10 mouse cellular contexts compared by ENCODE assay signal in genomic region chr4:154213586-154213985, GRCm38 (mm10). TPM values are rescaled to one million over a fixed set of nuclear protein-coding genes. Genes with fewer than 3 reads are reported as not detected.
DNase-seq lines count a peak whose midpoint lies in the region; ATAC-seq and TF ChIP-seq lines count a peak whose summit lies in the region.
"Had no signal": no experiment of that assay in that cellular context is flagged by ENCODE, and none has a peak within 500 bp of the region (broad histone marks: within the 10 kb centered on the region; RNA-seq: fewer than 3 reads in every experiment).

No protein-coding gene starts in this region.

- DNase-seq in gastrocnemius, adult 2 months: peak; percentile 41
- DNase-seq in gastrocnemius, adult 8-10 months (ENCODE audit: low spot score in 2 of 2): no peak
- no peak for DNase-seq in embryonic facial prominence, embryonic 10.5 days (ENCODE audit: low spot score)
- peak; percentile 68 for DNase-seq in lung, postnatal 10 days
- DNase-seq in cerebellum, adult 2 months: no peak
- no peak for DNase-seq in left cerebral cortex, adult 8-10 months (ENCODE audit: low spot score in 2 of 2)
- DNase-seq in kidney, adult 2 months: no peak
- DNase-seq: cerebellum, adult 9-11 months; liver, postnatal 0 days had no signal

- no peak for TF ChIP-seq CTCF in gastrocnemius, adult 2 months (IDR thresholded peaks at IDR 0.05)
- TF ChIP-seq CTCF in cerebellum, adult 2 months (IDR thresholded peaks at IDR 0.05; ENCODE audit: borderline replicate concordance, insufficient read depth, low read depth, low read length): no peak
- no peak for TF ChIP-seq CTCF in kidney, adult 2 months (conservative IDR thresholded peaks at IDR 0.05; ENCODE audit: insufficient read depth, insufficient read length, low read depth, low read length)

- TF ChIP-seq POLR2A in cerebellum, adult 2 months (IDR thresholded peaks at IDR 0.05; ENCODE audit: borderline replicate concordance, insufficient read depth, low read length): no peak
- TF ChIP-seq POLR2A in kidney, adult 2 months (IDR thresholded peaks at IDR 0.05; ENCODE audit: low read depth, low read length): no peak

- H3K4me2 ChIP-seq in heart, embryonic 14.5 days (ENCODE audit: low read length): peak overlapping the region; percentile 16; the same call in 1 of the 2 replicates

- H3K4me1 ChIP-seq in embryonic facial prominence, embryonic 10.5 days: peaks cover 62% of the 10 kb centered on the region
- peaks cover 25 to 31% of the 10 kb centered on the region in 2 experiments for H3K4me1 ChIP-seq in heart, embryonic 14.5 days (ENCODE audit: control insufficient read depth in 2 of 2, insufficient read depth in 2 of 2, low read length in 2 of 2)
- H3K4me1 ChIP-seq in cerebellum, adult 2 months (ENCODE audit: control insufficient read depth, insufficient read depth, low read length): peaks cover 24% of the 10 kb centered on the region
- H3K4me1 ChIP-seq in kidney, adult 2 months (ENCODE audit: control insufficient read depth, insufficient read depth, low read length): no peaks in the 10 kb centered on the region

- ATAC-seq in heart, embryonic 14.5 days (ENCODE audit: insufficient number of reproducible peaks, insufficient read depth, low FRiP score, low read depth): peak; percentile 79

- intact Hi-C loops in gastrocnemius, adult 2 months (cut with DNase I): no loop called here

- H3K4me3 ChIP-seq in gastrocnemius, adult 2 months: no peak overlapping the region
- H3K4me3 ChIP-seq in embryonic facial prominence, embryonic 10.5 days: no peak overlapping the region
- H3K4me3 ChIP-seq in heart, embryonic 14.5 days (ENCODE audit: control insufficient read depth in 1 of 2, insufficient read depth in 1 of 2, low read depth in 1 of 2, low read length in 2 of 2): no peak overlapping the region
- no peak overlapping the region for H3K4me3 ChIP-seq in cerebellum, adult 2 months (replicated peaks; ENCODE audit: insufficient read depth, low read depth, low read length)
- no peak overlapping the region for H3K4me3 ChIP-seq in kidney, adult 2 months (ENCODE audit: insufficient read depth, low read depth, low read length)

- H3K9me3 ChIP-seq in embryonic facial prominence, embryonic 10.5 days: no peaks in the 10 kb centered on the region
- H3K9me3 ChIP-seq in heart, embryonic 14.5 days (ENCODE audit: control insufficient read depth, low read length): no peaks in the 10 kb centered on the region

- WGBS in embryonic facial prominence, embryonic 10.5 days: 76% methylated on average over 7 of the region's 7 CpGs
- 13% methylated on average over 7 of the region's 7 CpGs for WGBS in heart, embryonic 14.5 days
- 27% methylated on average over 7 of the region's 7 CpGs for WGBS in cerebellum, adult 2 months
- WGBS in kidney, adult 2 months: 56% methylated on average over 7 of the region's 7 CpGs

- no peaks in the 10 kb centered on the region for H3K27me3 ChIP-seq in embryonic facial prominence, embryonic 10.5 days (replicated peaks; ENCODE audit: low read depth, poor library complexity, severe bottlenecking)
- H3K27me3 ChIP-seq in heart, embryonic 14.5 days (ENCODE audit: control insufficient read depth, insufficient read depth, low read length): no peaks in the 10 kb centered on the region
- H3K27me3 ChIP-seq in cerebellum, adult 2 months (ENCODE audit: control insufficient read depth, insufficient read depth, low read length): no peaks in the 10 kb centered on the region
- H3K27me3 ChIP-seq in kidney, adult 2 months (replicated peaks; ENCODE audit: control insufficient read depth, insufficient read depth, low read length): no peaks in the 10 kb centered on the region

- H3K27ac ChIP-seq in gastrocnemius, adult 2 months: no peak overlapping the region
- H3K27ac ChIP-seq in embryonic facial prominence, embryonic 10.5 days (replicated peaks): peak overlapping the region; percentile 67
- peak overlapping the region; percentile 63 to 66 for H3K27ac ChIP-seq in heart, embryonic 14.5 days (replicated peaks in 1 of 2; ENCODE audit: control insufficient read depth in 1 of 2, insufficient read depth in 1 of 2, low read depth in 2 of 2, low read length in 2 of 2)
- no peak overlapping the region for H3K27ac ChIP-seq in cerebellum, adult 2 months (ENCODE audit: insufficient read depth, low read length)
- H3K27ac ChIP-seq in kidney, adult 2 months (ENCODE audit: insufficient read depth, low read depth, low read length): no peak overlapping the region

- peaks cover 19% of the 10 kb centered on the region; the same call in 1 of the 2 replicates for H3K36me3 ChIP-seq in embryonic facial prominence, embryonic 10.5 days (replicated peaks)
- no peaks in the 10 kb centered on the region for H3K36me3 ChIP-seq in heart, embryonic 14.5 days (ENCODE audit: control insufficient read depth, insufficient read depth, low read length)
- no peaks in the 10 kb centered on the region for H3K36me3 ChIP-seq in kidney, adult 2 months (ENCODE audit: control insufficient read depth, insufficient read depth, low read length)

- peak overlapping the region; percentile 25 for H3K9ac ChIP-seq in heart, embryonic 14.5 days (ENCODE audit: low read length)
- H3K9ac ChIP-seq: liver, postnatal 0 days had no signal

RNA-seq across cellular contexts. Expression of gene Megf6, which starts 43.1 kb away (rescaled TPM):
- under 1 TPM; 0.15 to 0.70 TPM for total RNA-seq in gastrocnemius, adult 2 months (2021)
- under 1 TPM; 0.21 to 0.67 (median 0.25) TPM for total RNA-seq in gastrocnemius, adult 8-10 months (2022)
- 37.9 and 38.7 TPM in 2 replicates for polyA plus RNA-seq in embryonic facial prominence, embryonic 10.5 days (2016; fragmentation: Nextera tagmentation; extraction: Ambion mirVana)
- 33.3 and 39.8 TPM in 2 replicates for polyA plus RNA-seq in heart, embryonic 14.5 days (2014; fragmentation: Nextera tagmentation; extraction: Ambion mirVana)
- 2.6 and 2.9 TPM in 2 replicates for polyA plus RNA-seq in cerebellum, adult 2 months (2012; rRNA removed)
- 1 to 10 TPM; 6.2 to 7.9 (median 7.1) TPM for total RNA-seq in left cerebral cortex, adult 8-10 months (2022)
- 0.55 and 1.2 TPM in 2 replicates for polyA plus RNA-seq in kidney, adult 2 months (2012; rRNA removed)

RNA-seq across cellular contexts. Expression of gene Tprgl, which starts 53.1 kb away (rescaled TPM):
- total RNA-seq in gastrocnemius, adult 2 months (2021): 100 to 1,000 TPM in 1 of 2 experiments, 10 to 100 TPM in 1; 86.9 to 109 TPM
- total RNA-seq in gastrocnemius, adult 8-10 months (2022): 100 to 1,000 TPM in 2 of 4 experiments, 10 to 100 TPM in 2; 97.3 to 122 (median 108) TPM
- polyA plus RNA-seq in embryonic facial prominence, embryonic 10.5 days (2016; fragmentation: Nextera tagmentation; extraction: Ambion mirVana): 108 and 115 TPM in 2 replicates
- polyA plus RNA-seq in heart, embryonic 14.5 days (2014; fragmentation: Nextera tagmentation; extraction: Ambion mirVana): 145 and 148 TPM in 2 replicates
- 261 and 272 TPM in 2 replicates for polyA plus RNA-seq in cerebellum, adult 2 months (2012; rRNA removed)
- 100 to 1,000 TPM; 167 to 191 (median 180) TPM for total RNA-seq in left cerebral cortex, adult 8-10 months (2022)
- 173 and 177 TPM in 2 replicates for polyA plus RNA-seq in kidney, adult 2 months (2012; rRNA removed)

Comparison
In these comparisons a context has a peak if more than half of its experiments do, and no peak if none do; other contexts are left out.
1. DNase-seq: peak in gastrocnemius, adult 2 months (single experiment) and lung, postnatal 10 days (single experiment); none in gastrocnemius, adult 8-10 months (0 of 2), embryonic facial prominence, embryonic 10.5 days (single experiment), cerebellum, adult 2 months (0 of 2), left cerebral cortex, adult 8-10 months (0 of 2) and kidney, adult 2 months (single experiment).
2. H3K27ac ChIP-seq: peak in embryonic facial prominence, embryonic 10.5 days (single experiment) and heart, embryonic 14.5 days (2 of 2); none in gastrocnemius, adult 2 months (single experiment), cerebellum, adult 2 months (single experiment) and kidney, adult 2 months (single experiment).